Mouse (Mus musculus): ENCODE data around the gene 4932438A13Rik. TPM values are rescaled to one million over a fixed set of nuclear protein-coding genes. Genes with fewer than 3 reads are reported as not detected.

Gene 4932438A13Rik
- total and polyA plus RNA-seq, 2 experiments from 2014 or later = 62.2 to 63.9 TPM

DNA sequence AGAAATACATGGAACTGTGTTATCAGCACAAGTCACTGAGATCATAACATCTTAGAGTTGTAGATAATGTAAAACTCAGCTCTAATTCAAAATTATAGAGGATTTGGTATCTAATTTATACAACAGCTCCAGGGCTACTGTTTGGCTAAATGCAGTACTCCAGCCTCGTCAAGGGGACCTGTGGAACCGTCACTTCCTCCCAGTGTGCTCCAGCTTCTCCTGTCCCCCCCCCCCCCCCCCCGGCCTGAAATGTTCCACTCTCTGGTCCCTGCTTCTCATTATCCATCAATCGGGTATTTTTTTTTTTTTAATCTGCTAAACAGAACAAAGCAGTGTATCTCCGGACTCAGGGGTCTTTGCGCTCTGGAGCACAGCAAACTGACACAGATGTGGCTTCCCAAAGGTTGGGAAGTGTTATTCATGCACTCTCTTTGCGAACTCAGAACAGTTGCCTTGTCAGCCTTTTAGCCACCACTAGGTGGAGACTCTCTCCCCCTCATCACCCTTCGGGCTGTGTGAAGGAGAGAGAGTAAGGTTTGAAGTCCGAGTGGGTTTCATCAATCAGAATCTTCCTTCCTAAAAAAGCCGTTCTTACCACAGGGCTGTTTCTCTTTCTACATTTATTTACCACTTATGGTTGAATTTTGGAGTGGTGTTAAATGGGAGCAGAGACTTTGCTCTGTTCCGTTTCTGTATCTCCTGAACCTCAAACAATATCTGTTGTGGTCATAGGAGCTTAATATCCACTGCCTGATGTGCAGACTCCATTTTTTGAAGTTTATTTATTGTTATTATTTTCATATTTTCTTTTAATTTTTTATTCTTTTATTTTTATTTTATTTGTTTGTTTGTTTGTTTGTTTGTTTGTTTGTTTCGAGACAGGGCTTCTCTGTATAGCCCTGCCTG is 22.0 kb upstream of the 4932438A13Rik start:
- no peak overlapping the region for H3K4me3 ChIP-seq (ENCODE audit: low read depth, low read length)
- no peaks in the 10 kb centered on the region for H3K36me3 ChIP-seq (ENCODE audit: insufficient read depth, low read length)
- H3K9me3 ChIP-seq (ENCODE audit: low read length) = no peaks in the 10 kb centered on the region
- ATAC-seq (ENCODE audit: low FRiP score) (peak; percentile 66; the same call in 1 of the 2 replicates), DNase-seq (ENCODE audit: low spot score) (peak; percentile 78)
- TF ChIP-seq CTCF (IDR thresholded peaks at IDR 0.05) = peak; percentile 89
- peak overlapping the region; percentile 9; the same call in 1 of the 2 replicates for H3K4me2 ChIP-seq (ENCODE audit: low read depth, low read length, poor library complexity, severe bottlenecking)
- no peaks in the 10 kb centered on the region; the same call in 1 of the 2 replicates for H3K4me1 ChIP-seq (ENCODE audit: insufficient read depth, low read length)
- H3K27me3 ChIP-seq (ENCODE audit: insufficient read depth, low read length) = no peaks in the 10 kb centered on the region
- no peak overlapping the region for H3K27ac ChIP-seq (ENCODE audit: low read depth, low read length)
- WGBS = 18% methylated on average over 12 of the region's 12 CpGs
- no peak overlapping the region for H3K9ac ChIP-seq (replicated peaks; ENCODE audit: low read length, poor library complexity, severe bottlenecking)

DNA sequence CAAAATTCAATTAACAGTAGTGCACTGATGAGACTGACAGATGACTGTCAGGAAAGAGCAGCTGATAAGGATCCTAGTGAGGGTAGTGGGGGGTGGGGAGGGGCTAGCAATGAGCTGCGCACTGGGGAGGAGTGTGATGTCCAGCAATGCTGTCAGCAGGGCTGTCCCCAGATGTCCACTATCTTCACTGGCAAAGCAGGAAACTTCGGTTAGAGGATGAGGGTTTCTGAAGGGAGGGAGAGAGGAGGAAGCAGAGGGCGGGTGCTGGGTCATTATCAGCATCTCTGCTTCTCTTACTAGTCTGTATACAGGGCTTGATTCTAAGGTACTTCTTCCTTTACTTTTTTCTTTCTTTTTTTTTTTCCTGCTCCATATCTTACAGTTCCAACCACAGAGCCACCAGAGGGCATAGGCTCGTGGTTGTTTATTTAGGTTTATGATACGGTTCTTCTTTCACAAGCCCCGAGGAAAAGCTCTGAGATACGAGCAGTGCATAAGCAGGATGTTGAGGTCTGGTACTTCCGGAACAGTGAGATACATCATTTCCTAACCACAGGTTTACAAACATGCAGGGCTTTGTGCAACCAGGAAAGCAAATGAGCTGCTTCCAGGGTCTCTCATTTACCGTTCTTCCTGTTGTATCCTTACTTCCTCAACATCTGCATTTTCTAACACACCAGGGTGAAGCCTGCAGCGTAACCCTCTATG is 9.0 kb upstream of the 4932438A13Rik start:
- no peaks in the 10 kb centered on the region for H3K27me3 ChIP-seq (ENCODE audit: insufficient read depth, low read length)
- TF ChIP-seq CTCF (IDR thresholded peaks at IDR 0.05) = 0 out of 2 replicates have a peak, but pooled peaks have one; percentile 7
- no peak for ATAC-seq (ENCODE audit: low FRiP score)
- peak overlapping the region; percentile 7; the same call in 1 of the 2 replicates for H3K4me2 ChIP-seq (ENCODE audit: low read depth, low read length, poor library complexity, severe bottlenecking)
- 66% methylated on average over 10 of the region's 10 CpGs for WGBS
- no peaks in the 10 kb centered on the region for H3K4me1 ChIP-seq (ENCODE audit: insufficient read depth, low read length)
- H3K4me3 ChIP-seq (ENCODE audit: low read depth, low read length) = no peak overlapping the region
- H3K9ac ChIP-seq (replicated peaks; ENCODE audit: low read length, poor library complexity, severe bottlenecking) = no peak overlapping the region
- no peak for DNase-seq (ENCODE audit: low spot score)
- H3K36me3 ChIP-seq (ENCODE audit: insufficient read depth, low read length) = no peaks in the 10 kb centered on the region
- no peaks in the 10 kb centered on the region for H3K9me3 ChIP-seq (ENCODE audit: low read length)
- H3K27ac ChIP-seq (ENCODE audit: low read depth, low read length) = no peak overlapping the region

DNA sequence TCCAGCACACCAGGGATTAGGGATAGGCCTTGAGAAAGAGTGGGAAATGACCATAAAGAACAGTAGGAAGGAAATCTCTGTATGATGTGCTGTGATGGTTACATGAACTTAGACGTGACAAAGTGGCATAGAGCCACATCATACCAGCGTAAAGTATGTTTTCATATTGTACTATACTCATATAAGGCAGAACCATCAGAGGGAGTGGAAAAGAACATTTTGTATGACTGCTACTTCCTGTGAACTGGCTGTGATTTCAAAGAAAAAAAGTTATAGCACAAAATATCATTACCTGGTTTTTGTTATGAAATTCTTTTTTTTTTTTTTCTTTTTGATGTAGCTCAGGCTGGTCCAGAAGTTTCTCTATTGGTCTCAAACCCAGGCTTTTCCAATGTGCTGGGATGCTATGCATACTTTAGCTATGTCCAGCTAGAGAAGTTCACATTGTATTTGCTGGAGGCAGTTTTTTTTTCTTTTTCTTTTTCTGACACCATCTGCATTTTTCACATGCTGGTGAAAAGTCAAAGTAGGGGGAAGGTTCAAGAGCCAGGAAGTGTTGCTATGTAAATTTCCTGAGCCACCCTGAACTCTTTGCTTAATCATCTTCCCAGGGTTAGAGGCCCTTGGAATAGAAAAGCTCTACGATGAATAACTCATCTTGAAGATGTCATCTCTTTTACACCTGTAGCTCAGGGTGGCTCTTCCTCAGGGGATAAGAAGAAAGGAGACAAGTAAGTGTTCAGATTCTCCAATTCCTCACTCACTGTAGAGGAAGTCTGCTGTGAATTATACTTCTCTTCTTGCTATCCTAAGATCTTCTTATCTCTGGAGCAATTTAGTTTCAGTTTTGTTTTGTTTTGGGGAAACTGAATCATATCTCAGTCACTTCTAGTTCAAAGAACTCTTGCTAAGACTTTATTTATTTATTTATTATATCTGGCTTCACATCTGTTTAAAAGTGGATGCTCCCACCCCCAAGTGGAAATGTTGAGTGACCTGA is 1.2 kb upstream of the 4932438A13Rik start:
- Histone ChIP-seq H3K27ac (ENCODE audit: low read depth, low read length) (no peak overlapping the region), H3K9ac (replicated peaks; ENCODE audit: low read length, poor library complexity, severe bottlenecking) (no peak overlapping the region), H3K4me1 (ENCODE audit: insufficient read depth, low read length) (peaks cover 4% of the 10 kb centered on the region), H3K4me3 (ENCODE audit: low read depth, low read length) (no peak overlapping the region), H3K4me2 (ENCODE audit: low read depth, low read length, poor library complexity, severe bottlenecking) (no peak overlapping the region), H3K9me3 (ENCODE audit: low read length) (no peaks in the 10 kb centered on the region), H3K27me3 (ENCODE audit: insufficient read depth, low read length) (no peaks in the 10 kb centered on the region), H3K36me3 (ENCODE audit: insufficient read depth, low read length) (peaks cover 7% of the 10 kb centered on the region; the same call in 1 of the 2 replicates)
- no peak for ATAC-seq (ENCODE audit: low FRiP score)
- 86% methylated on average over 3 of the region's 3 CpGs for WGBS
- TF ChIP-seq CTCF (IDR thresholded peaks at IDR 0.05) = no peak
- no peak for DNase-seq (ENCODE audit: low spot score)

DNA sequence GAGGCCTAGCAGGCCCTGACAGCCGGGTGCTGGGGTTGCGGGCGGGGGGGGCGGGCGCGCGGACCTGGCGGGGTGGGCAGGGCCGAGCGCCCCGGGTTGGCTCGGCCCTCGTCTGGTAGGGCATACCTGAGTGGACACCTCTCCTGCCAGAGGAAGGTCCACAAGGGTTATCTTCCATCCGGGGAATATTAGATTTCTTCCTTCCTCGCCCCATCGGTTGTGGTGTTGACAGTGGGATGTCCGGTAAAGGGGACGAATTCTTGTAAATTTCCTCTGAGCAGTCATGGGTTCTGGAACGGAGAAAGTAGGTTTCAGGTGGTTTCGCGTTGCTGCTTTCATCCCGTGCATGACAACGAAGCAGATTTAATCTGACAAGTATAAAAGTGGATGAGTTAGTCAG is 523 bp downstream of the 4932438A13Rik start:
- DNase-seq (ENCODE audit: low spot score) = no peak
- TF ChIP-seq CTCF (IDR thresholded peaks at IDR 0.05) = no peak

DNA sequence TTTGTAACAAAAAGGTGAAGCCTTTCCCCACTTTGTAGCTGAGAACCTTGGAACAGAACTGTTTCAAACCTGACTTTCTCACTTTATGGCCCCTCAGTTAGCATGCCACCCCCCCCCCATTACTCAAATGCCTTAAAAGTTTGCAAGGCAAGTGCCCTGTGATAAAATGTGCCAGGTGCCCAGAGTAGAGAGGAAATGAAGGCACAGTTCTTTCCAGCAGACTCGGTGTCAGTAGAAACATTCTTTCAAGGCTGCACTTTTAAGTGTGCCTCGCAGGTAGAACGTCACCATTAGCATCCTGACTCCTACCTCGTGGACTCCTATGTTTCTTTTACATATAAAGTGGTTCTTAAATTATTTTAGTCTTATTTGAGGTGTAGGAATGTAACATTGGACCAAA is 977 bp downstream of the 4932438A13Rik start:
- Histone ChIP-seq H3K27me3 (ENCODE audit: insufficient read depth, low read length) (no peaks in the 10 kb centered on the region), H3K4me2 (ENCODE audit: low read depth, low read length, poor library complexity, severe bottlenecking) (peak overlapping the region; percentile 67), H3K4me3 (ENCODE audit: low read depth, low read length) (peak overlapping the region; percentile 78), H3K4me1 (ENCODE audit: insufficient read depth, low read length) (peaks cover 4% of the 10 kb centered on the region), H3K9me3 (ENCODE audit: low read length) (no peaks in the 10 kb centered on the region), H3K27ac (ENCODE audit: low read depth, low read length) (no peak overlapping the region), H3K36me3 (ENCODE audit: insufficient read depth, low read length) (peaks cover 7% of the 10 kb centered on the region; the same call in 1 of the 2 replicates), H3K9ac (replicated peaks; ENCODE audit: low read length, poor library complexity, severe bottlenecking) (peak overlapping the region; percentile 90)
- TF ChIP-seq CTCF (IDR thresholded peaks at IDR 0.05) = no peak
- ATAC-seq (ENCODE audit: low FRiP score) = no peak
- 76% methylated on average over 4 of the region's 4 CpGs for WGBS
- DNase-seq (ENCODE audit: low spot score) = no peak

More for the DNA sequence above, 523 bp downstream of the 4932438A13Rik start:
- peak; percentile 50 for ATAC-seq (ENCODE audit: low FRiP score)
- H3K9ac ChIP-seq (replicated peaks; ENCODE audit: low read length, poor library complexity, severe bottlenecking) = peak overlapping the region; percentile 90
- H3K27ac ChIP-seq (ENCODE audit: low read depth, low read length) = peak overlapping the region; percentile 62
- no peaks in the 10 kb centered on the region for H3K9me3 ChIP-seq (ENCODE audit: low read length)
- peak overlapping the region; percentile 67 for H3K4me2 ChIP-seq (ENCODE audit: low read depth, low read length, poor library complexity, severe bottlenecking)
- WGBS = 2% methylated on average over 23 of the region's 23 CpGs
- no peaks in the 10 kb centered on the region for H3K27me3 ChIP-seq (ENCODE audit: insufficient read depth, low read length)
- H3K36me3 ChIP-seq (ENCODE audit: insufficient read depth, low read length) = peaks cover 7% of the 10 kb centered on the region; the same call in 1 of the 2 replicates
- H3K4me3 ChIP-seq (ENCODE audit: low read depth, low read length) = peak overlapping the region; percentile 78
- peaks cover 4% of the 10 kb centered on the region for H3K4me1 ChIP-seq (ENCODE audit: insufficient read depth, low read length)

Data from midbrain, postnatal 0 days (tissue).